Mouse (Mus musculus): ENCODE results near the gene Rbpj.
"Not testable (repeated sequence)": the region's sequence is repeated elsewhere in the genome, so short reads cannot be mapped to it uniquely, and the experiment has no call there.

Rbpj gene

DNA sequence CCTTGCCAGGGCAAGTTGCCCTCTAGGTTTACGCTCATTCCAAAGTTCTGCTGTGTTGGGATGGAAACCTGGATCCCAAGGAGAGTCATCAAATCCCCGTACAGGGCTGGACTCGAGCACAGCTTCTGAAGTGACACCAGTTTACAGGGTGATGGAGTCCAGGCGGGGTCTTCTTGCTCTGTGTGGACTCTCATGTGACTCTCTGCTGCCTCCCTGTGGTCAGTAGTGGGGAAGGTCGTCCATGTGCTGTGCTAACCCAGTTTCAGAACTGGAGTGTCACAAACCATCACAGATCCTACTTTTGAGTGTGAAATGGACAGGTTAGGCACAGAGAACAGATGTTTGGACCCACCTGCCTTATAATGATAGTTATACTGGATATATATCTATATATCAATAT is 206.4 kb downstream of the Rbpj start:
- DNase-seq (ENCODE audit: low spot score), result peak; percentile 63

DNA sequence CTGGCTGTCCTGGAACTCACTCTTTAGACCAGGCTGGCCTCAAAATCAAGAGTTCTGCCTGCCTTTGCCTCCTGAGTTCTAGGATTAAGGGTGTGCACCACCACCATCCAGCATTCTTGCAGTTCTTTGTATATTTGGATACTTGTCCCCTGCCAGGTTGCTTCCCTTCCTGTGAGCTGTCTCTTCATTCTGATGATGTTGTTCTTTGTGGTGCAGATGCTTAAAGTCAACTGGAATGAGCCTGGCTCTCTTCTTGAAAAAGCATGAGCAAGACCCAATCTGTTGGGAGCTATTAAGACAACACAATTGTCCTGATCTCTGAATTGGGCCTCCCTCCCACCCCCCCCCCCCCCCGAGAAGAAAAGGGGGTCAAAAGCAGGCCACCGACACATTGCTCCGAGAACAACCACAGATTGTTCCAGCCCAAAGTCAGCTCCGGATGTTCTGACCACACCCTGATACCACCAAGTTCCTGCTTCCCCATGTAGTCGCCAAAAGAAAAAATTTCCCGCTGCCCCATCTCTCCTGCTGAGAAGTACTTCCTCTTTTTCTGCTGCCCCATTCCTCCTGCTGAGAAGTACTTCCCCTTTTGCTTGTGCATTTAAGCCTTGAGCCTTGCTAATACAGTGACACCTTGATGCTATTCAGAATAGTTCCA is 207.7 kb downstream of the Rbpj start:
- DNase-seq (ENCODE audit: low spot score), result not testable (repeated sequence)

DNA sequence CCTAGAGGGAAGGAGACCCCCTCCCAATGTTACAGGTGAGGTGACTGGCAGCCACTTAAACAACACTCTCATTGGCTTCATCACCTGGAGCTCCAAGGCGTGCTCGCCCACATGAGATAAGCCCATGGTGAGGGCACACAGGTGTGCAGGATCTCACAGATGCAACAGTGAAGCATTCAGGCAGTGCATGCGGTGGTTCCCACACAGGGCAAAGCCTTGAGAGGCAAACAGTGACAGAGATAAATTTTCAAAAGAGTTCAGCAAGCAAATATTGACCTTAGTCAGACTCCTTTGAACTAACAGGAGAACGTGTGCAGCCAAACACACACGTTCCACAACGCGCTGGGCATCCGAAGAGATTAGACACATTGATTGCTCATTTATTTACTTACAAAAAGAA is 210.7 kb downstream of the Rbpj start:
- DNase-seq (ENCODE audit: low spot score), result no peak

DNA sequence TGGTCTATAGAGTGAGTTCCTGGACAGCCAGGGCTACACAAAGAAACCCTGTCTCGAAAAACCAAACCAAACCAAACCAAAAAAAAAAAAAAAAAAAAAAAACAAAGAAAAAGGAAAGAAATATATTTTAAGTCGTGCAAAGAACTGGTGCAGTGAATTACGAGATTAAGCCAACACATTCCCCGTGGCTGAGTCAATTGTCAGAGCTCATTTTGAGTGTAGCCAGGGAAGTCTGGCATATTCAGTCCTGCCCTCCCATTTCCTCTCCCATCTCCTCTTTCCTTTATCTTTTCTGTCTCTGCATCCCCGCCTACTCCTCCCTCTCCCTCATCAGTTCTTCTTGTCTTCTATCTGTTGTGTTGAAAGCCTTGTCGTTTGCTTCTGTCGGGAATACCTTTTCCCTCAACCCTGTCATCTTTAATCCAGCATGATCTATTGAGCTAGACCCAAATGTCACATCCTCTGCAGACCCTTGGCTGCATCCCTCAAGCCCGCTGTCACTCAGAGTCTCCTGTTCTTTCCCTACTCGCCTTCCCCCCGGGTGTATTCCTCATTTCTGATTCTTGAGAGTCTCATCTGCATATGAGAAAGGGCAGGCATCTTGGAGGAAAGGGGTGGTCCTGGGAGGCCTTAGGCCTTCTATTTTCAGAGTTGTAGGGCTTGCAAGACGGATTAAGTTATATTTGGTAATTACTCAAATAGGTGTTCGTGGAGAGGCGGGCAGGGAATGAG is 212.2 kb downstream of the Rbpj start:
- no peak for DNase-seq (ENCODE audit: low spot score)

DNA sequence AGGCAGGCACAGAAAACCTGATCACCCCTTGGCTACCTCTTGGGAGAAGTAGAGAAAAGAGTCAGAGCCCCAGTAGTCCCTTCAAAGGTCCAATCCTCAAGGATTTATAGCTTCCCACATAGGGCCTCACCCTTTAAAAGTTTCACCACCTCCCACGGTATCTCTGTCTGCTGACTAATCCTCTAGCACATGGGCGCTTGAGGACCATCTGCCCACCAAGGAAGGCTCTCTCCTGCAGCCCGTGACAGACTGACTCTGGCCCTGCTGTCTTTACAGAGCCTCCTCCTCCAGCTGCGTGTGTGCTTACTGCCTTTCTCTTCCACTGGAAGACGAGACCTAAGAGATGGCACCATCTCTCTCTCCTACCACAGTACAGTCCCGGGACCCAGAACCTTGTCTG is 213.7 kb downstream of the Rbpj start:
- DNase-seq (ENCODE audit: low spot score), result no peak

DNA sequence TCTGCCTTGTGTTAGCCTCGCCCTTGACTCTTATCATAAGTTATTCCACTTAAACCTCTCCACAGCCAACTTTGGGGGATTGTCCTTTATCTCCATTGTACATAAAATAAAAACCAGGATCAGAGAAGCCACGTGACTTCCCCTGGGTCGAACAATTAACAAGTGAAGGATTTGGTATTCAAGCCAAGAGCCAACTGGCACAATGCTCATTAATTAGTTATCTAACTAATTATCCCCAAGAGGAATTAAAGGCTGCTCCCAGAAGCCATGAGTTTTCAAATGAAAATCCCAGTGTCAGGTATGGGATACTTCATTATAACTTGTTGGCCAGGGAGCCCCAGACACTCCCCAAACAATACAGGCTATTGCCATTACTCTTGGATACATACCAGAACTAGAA is 218.0 kb downstream of the Rbpj start:
- no peak for DNase-seq (ENCODE audit: low spot score)

DNA sequence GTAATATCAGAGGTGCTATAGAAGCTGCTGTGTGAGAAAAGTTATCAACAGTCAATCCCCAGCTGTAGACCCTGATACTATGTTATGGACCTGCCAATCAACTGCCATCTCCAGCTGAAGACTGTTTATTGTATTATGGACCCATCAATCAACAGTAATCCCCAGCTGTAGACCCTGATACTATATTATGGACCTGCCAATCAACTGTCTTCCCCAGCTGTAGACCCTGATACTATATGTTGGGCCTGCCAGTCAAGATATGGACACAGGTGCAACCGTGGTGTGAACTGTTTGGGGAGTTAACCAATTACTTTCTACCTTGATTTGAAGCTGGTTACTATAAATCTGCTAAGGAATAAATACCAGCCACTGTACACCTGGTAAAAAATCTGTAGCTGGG is 218.5 kb downstream of the Rbpj start:
- DNase-seq (ENCODE audit: low spot score), result no peak

DNA sequence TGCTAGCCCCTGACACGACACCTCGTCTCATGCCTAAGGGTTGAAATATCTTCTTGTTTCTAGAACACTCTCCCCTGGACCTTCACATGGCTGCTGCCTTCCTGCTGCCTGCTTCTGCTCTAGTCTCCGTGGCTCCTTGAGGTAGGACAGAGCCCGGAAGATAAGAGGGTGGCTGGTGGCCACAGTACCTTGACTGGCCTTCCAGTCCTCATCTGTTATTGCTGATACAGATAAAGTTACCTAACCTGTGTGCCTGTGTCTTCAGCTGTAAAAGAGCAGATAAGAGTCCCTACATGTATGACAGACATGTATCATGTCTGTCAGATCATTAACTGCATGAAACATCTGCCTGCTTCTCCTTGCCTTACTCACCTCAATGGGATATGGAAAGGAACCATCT is 219.7 kb downstream of the Rbpj start:
- no peak for DNase-seq (ENCODE audit: low spot score)

DNA sequence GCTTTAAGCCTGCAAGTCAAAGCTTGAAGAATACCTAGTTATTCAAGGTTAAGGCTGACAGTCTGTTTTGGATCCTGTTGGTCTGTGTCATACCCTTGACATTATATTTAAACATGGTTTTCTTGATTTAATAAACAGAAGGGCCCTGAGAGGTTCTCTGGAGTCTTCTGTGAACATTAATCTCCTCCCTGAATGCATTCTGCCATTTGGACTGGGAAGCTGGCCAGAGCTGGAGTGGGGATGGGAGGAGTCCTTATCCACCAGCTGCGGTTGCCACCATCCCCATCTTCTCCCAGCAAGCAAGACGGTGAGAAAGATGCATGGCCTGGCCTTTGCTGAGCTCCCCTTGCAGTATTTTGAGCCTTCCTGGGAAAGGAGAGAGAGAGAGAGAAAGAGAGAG is 220.4 kb downstream of the Rbpj start:
- no peak for DNase-seq (ENCODE audit: low spot score)

DNA sequence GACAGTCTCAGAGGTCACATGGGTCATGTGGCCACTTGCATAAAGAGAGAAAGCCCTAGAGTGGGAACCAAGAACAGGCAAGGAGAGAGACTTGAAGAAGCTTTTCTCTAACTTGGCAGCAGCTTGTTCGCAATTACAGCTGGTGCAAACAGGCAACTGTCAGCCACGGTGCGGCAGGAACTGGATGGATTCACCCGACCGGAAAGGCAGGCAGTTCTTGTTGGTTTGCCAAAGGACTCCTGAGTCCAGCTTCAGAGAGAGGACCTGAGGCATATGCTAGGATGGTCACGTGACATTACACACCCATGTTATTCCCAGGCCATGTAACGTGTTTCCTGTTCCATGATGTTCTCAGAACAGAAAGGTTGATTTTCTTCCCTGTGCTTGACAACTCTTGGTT is 222.4 kb downstream of the Rbpj start:
- DNase-seq (ENCODE audit: low spot score), result no peak

DNA sequence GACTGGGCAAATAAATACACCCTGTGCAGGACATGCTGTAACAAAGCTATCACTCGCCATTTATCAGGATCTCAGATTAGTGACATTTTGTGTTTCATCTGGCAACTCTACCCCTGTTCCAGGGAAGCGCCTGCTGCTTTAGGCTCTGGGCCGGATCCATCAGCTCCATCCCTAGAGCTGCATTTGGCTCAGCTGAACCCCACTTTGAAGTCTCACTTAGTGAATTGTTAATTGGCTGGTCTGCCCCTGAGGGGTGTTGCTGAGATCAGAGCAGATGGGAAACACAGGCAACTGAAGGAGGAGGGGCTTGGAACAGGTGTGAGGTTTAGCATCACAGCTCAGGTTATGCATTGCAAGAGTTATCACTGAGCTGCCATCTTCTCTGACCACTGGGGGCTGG is 225.6 kb downstream of the Rbpj start:
- no peak for DNase-seq (ENCODE audit: low spot score)

DNA sequence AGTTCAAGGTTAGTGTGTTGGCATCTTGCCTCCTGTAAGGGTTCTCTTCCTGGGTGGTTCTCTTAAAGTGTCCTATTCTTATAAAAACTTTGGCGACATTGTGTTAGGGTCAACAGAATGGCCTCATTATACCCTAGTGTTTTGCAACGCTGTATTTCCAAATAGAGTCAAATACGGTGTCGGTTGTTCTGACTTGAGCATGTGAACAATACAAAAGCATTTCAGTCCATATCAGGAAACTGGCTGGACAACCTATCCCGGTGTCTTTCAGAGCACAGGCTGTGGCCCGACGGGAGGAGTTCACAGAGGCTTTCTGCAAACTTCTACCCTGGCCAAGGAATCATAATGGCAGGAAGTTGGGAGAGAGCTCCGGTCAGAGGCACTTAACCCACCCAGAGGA is 226.1 kb downstream of the Rbpj start:
- DNase-seq (ENCODE audit: low spot score), result no peak

DNA sequence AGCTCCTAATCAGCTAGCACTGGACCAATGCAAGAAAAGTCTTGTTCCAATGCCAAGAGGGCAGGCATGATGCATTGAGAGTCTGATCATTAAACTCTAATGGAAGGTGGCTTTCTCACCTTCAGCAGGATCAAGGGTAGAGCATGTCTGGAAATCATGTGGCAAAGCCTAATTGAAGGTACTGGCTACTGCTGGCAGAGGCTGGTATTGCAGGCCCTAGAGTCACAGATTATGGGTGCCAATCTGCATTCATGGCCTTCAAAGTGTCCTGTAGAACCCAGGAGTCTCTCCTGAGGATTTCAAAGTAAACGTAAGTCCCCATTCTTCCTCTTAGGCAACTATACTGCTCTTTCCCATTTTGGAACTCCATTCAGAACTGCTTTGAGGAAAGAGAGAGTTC is 226.7 kb downstream of the Rbpj start:
- DNase-seq (ENCODE audit: low spot score), result no peak

DNA sequence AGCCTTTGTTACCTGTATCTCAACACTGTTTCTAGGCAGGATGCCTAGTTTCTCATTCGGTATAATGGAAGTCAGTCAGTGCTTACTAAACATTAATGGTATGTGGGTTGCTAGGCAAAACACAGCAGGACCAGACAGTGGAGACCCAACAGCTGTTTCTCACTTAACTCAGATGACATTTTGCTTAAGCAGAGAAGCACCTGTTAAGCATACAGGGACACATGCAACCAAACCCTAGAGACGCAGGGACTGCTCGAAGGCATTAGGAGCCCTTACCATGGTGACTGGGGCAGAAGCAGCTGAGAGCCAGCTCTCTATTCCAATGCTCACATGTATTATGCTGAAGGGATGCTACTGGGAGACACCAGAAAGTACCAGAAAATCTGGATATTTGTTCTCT is 230.7 kb downstream of the Rbpj start:
- DNase-seq (ENCODE audit: low spot score), result no peak

DNA sequence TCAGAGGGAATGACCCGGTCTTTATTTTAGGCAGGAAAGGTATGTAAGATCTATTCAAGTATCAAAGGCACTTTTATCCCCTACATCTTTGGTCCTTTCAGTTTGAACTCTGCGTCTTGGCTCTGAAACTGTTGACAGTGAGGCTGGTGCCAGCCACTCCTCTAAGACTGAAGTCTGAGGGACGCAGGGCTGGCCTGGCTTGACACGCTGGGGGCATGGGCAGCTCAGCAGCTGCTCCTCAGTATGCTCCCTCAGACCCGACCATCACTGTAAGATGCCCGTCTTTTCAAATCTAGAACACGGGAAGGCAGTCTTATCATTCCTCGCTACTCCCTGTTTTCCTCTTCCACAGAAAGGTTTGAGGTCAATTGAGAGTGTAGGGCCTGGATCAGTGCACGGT is 231.8 kb downstream of the Rbpj start:
- DNase-seq (ENCODE audit: low spot score), result no peak

DNA sequence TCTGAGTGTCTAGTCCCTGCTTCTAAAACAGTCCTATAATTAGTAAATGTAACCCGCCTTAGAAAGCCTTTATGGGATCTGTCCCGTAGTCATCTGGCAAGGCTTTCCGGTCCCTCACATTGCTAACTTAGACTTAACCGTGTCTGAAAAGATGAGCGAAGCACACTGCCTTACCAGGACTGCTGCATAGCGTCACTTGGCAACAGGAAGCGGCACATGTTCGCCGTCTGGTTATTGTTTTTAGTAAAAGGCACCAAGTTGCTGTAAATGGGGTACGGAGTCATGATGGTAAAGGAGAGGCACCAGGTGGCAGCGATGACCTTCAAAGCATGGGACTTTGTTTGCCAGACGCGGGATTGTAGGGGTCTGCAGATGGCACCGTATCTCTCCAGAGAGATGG is 236.7 kb downstream of the Rbpj start:
- no peak for DNase-seq (ENCODE audit: low spot score)

Data from ovary, postnatal 14 days (tissue).